Mouse (Mus musculus) C2C12 (cell line): ENCODE results near the gene Pcnx.

Experiments
- CTCF ChIP-seq: IDR thresholded peaks from one replicate; pipeline ENCODE4 v1.5.1; 2011; ENCODE audit not compliant: control insufficient read depth, insufficient read depth, insufficient read length
- USF1 ChIP-seq: IDR thresholded peaks from one replicate; pipeline ENCODE4 v1.6.1; 2011; ENCODE audit warnings: low read depth, mild to moderate bottlenecking, control low read depth, moderate library complexity

DNA sequence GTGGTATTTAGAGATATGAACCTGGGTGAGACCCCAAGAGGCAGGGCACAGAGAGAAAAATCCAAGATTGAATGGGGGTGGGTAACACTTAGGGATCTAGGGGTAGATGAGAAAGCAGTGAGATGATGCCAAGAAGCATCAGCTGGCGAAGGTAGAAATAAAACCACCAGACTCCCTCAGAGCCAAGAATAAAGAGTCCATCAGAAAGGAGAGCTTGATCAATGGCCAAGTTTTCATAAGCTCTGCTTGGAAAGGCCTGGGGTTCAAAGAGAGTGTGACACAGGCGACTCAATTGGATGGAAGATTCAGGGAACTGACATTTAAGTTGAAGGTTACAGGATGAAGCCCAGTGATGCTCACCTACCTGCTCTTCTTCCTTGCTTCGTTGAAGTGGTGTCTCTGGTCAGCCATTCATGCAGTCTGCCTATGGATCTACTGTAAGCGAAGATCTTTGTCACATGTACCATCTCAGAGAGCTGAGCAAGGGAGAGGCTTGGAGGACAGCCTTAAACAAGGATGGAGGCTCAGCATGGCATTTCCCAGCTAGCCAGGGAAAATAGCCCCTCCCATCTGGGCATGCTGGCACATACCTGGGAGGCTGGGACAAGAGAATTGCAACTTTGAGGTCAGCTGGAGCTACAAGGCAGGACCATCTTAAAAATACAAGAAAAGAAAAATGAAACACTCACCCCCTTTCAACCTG, 36.9 kb upstream of the Pcnx start:
- TF ChIP-seq CTCF (no peak), USF1 (no peak)
